Mouse (Mus musculus) brain, embryonic 14.5 days (tissue): ENCODE measurements around the gene Prop1.

Experiments used
- CTCF ChIP-seq: fragments of 200-500 bp; IDR thresholded peaks from 2 replicates; pipeline ENCODE4 v1.5.1; 2012; ENCODE audit warnings: inconsistent platforms, mild to moderate bottlenecking, moderate library complexity, borderline replicate concordance; ENCODE audit not compliant: insufficient read depth, insufficient read length; ENCODE audit errors: extremely low read depth
- POLR2A ChIP-seq: fragments of 200-500 bp; IDR thresholded peaks from 2 replicates; pipeline ENCODE4 v1.6.1; 2012; ENCODE audit warnings: mild to moderate bottlenecking, inconsistent platforms, borderline replicate concordance; ENCODE audit not compliant: poor library complexity, insufficient read depth, insufficient read length, severe bottlenecking; ENCODE audit errors: extremely low read depth

- TF ChIP-seq CTCF (no peak), POLR2A (no peak)
Observed at GRCm38 (mm10) chr11:51003296-51003695, 49.7 kb upstream of the Prop1 start, which contains the start of gene Olfr51.
